Mouse (Mus musculus) cerebral cortex, adult 2 months (tissue): Measurements from ENCODE around the gene Tbc1d8.

ENCODE experiments used
- WGBS: fragments of 180-500 bp; shearing (Covaris S2); methylation state at CpG from one replicate; pipeline ENCODE4 v1.1.7; 2018; 5-methylcytosine and 5-hydroxymethylcytosine counted together

Tbc1d8 gene

DNA sequence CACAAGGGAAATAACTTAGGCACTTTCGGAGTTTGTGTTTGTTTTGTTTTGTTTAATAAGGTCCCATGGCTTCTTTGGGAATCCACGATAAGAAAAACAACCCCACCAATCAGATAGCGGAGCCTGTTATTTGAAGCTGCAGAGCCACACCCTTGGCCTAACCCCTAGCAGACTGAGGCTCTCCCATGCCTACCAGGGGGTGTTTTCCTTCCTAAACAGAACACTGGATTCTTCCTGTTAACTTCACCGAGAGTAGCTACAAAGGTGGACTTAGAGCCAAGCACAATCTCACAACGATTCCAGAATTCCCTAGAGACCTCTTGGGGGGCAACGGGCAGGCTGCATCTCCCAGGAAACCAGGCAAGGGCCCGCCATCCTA, 116.1 kb downstream of the Tbc1d8 start:
- 70% methylated on average over 7 of the region's 7 CpGs for WGBS

DNA sequence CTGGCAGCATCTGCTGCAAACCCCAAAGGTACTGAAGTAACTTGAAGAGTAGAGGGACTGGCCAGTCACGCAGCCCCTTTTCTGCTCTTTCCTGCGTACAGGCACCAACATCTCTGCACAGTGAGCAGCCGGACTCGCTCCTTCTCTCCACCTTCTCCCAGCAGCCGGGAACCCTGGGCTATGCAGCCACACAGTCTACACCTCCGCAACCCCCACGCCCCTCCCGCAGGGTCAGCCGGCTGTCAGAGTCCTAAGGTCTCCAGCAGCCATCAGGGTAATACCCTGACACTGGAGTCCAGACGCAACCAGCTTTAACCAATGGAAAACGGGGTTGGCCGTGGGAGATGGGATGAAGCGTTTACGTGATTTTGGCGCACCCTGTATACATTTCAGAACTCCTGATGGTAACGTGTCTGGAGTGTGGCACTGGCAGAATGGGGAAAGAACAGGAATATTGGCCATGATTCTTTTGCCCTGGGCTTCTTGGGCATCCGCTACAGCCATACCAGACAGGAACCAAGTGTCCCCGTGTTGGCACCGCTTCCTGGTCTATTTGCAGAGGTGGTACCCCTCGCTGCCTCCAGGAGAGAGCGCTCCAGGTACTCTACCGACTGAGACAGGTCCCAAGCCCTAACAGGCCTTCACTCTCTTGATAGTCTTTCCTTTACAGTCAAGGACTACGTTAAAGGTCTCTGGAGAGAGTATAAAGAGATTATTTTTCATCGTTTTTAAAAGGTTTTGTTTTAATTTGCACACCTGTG, 116.6 kb downstream of the Tbc1d8 start:
- 53% methylated on average over 24 of the region's 24 CpGs for WGBS

DNA sequence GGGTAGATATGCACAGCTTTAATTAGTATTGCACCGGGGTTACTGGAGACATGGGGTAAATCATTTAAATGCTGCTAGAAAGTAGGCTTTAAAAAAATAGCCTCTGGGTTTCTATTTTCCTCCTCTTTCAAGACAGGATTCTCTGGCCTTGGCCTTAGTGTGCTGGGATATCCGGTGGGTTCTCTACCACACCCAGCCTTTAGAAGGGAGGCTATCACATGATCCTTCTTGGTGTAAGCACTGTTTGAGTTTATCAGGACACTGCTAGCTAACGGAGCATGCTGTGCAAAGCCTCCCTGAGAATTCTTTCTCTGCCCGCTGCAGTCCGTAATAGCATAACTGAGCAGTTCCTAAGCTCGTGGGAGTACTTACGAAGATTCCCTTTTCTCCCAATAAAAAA, 129.1 kb downstream of the Tbc1d8 start:
- WGBS = 52% methylated on average over 7 of the region's 7 CpGs

DNA sequence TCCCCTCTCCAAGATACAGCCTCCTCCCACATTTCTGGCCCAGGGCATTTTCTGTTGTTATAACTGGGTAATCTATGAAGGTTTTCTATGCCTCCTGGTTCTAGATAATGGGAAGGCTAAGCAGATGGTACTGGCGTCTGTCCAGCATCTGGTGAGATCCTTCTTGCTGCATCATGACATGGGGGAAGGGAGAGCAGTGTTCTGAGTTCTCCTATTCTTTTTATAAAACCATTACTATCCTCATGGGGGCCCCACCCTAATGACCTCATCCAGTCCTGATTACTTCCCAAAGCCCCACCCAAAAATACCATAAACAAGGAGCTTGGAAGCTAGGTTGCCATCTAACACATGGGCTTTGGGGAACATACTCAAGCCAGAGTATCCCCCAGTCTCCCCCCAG, 129.6 kb downstream of the Tbc1d8 start:
- 40% methylated on average over 1 of the region's 1 CpGs for WGBS

DNA sequence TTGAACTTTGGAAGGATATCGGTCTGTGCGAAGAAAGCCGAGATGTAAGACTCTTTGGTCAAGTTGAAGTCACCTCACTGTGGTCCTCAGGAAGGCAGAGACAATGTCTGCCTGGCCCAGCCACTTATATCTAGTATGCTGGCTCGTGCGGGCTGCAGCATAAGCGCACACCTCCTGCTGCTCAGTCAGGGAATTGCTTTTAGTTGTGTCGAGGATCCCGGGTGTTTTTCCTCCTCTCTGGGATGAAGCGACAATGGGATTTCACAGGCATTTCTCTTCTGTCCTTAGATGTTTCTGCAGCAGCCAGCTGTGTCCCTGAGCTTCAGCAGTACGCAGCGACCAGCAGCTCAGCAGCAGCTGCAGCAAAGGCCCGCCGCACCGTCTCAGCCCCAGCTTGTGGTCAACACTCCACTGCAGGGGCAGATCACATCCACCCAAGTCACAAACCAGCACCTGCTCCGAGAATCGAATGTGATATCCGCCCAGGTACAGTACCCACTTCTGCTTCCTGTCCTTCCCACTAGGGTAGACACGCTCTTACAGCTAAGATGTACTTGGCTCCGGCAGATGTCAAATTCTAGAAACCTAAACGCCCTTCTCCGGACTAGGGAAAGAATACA, 133.5 kb downstream of the Tbc1d8 start:
- WGBS = 64% methylated on average over 21 of the region's 21 CpGs

DNA sequence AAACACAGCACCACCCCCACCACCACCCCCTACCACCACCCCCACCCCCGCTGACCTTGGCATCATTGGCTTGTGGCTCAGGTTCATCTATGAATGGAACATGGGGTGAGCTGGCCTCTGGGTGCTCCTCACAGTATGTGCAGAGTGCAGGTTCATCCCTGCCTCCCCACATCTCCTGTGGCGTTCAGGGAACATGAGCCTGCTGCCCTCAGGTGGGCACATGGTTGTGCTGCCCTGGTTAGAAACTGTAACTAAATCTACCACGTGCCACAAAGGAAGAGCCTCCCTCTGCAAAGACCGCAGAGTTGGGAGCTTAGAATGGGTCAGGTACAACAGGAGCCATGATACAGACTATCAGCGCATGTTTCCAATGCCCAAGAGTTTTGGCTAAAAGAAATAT, 135.3 kb downstream of the Tbc1d8 start:
- 81% methylated on average over 5 of the region's 5 CpGs for whole genome bisulfite sequencing

DNA sequence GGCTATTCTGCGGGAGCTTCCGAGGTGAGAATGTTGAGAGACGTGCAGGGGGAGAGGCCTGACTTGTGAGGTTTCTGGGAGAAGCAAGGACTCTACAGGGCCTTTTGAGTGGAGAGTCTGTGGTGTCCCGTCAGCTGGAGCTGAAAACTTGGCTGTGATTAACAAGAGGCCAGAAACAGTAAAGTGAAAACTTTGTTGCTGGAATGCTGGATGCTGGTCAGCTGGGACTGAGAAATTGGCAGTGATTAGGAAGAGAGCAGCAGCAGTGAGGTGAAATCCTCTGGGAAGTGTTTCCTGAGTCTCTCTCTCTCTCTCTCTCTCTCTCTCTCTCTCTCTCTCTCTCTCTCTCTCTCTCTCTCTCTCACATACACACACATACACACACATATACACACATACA, 136.7 kb downstream of the Tbc1d8 start:
- WGBS = 66% methylated on average over 4 of the region's 4 CpGs

DNA sequence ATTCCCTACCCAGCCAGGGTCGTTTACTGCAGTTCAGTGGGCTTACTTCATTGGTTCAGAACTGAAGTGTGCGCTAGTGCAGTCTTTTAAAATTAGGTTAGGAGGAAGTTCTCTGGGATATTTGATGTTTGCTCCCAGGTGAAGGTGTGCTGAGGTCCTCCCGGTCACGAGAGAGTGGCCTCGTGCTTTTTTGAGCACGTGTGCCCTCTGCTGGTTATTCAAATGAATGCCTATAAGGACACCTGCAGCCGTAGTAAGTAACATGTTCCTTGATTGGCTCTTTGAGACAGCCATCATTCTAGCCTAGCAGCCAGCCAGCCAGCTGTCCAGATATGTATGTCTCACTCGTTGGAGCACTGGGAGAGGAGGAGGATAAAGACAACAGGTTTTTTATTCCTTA, 137.9 kb downstream of the Tbc1d8 start:
- WGBS = 19% methylated on average over 8 of the region's 8 CpGs

DNA sequence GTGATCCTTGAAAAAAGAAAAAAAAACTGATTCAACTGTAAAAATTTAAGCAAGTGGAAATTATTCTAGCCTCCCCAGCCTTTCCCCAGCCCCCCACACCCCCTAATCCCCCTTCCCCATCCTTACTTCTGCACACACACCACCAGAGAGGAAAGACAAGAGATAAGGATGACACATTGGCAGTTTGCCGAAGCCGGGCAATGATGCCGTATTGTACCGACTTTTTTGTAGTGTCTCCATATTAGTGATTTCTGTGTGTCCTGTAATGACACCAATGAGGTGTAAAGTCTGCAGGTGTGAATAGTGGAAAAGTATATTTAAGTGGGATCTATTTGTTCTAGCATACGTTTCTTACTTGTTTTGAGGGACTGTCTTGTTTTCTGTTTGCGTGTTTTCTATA, 138.4 kb downstream of the Tbc1d8 start:
- WGBS = 73% methylated on average over 6 of the region's 6 CpGs

DNA sequence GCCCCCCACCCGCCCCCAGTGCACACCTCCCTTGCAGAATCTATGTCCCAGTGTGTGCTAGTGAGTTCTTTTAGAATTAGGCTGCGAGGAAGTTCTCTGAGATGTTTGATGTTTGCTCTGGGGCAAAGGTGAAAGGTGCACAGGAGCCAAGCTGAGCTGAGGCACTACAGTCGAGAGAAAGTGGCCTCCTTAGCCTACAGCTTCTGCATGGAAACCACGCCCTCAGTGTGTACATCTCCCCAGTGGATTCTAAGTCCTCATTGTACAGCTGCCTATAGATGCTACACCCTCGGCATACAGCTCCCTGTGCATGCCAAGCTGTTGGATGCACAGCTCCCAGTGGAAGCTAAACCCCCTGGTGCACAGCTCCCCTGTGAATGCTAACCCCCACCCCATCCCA, 139.1 kb downstream of the Tbc1d8 start:
- WGBS = 38% methylated on average over 5 of the region's 5 CpGs

DNA sequence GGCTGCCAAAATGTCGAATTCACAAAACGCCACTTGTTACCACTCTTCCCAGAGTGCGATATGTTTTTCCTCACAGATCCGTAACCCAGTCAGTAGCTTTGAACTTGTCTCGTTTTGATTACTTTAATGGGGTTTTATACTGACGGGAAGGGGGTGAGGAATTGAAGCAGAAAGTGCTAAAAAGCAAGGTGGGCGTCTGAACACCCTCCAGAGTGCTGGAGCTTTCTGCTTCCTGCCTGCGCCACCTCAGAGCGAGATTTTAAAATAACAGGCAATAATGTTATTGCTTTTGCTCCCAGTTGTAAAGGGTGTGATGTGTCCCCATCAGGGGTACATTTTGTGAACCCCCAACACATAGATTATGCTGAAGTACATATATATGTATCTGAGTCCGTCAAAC, 139.7 kb downstream of the Tbc1d8 start:
- WGBS = 42% methylated on average over 10 of the region's 10 CpGs

DNA sequence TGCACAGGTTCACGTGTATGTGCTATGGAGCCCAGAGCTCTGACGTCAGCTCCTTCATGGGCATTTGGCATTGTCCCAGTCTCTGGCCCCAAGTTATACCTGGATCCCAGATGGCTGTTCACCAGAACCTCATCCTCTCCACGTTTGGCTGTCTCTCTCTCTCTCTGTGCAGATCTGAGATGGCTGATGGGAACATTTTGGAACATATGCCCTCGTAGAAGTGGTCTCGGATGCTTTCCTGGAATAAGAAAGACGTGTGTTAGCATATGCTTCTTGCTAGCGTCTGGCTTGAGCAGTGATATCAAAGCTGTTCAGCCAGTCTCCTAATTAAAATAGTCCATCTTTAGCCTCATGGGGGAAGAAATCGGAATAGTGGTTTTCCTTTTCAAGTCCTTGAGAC, 141.8 kb downstream of the Tbc1d8 start:
- WGBS = 52% methylated on average over 8 of the region's 8 CpGs

DNA sequence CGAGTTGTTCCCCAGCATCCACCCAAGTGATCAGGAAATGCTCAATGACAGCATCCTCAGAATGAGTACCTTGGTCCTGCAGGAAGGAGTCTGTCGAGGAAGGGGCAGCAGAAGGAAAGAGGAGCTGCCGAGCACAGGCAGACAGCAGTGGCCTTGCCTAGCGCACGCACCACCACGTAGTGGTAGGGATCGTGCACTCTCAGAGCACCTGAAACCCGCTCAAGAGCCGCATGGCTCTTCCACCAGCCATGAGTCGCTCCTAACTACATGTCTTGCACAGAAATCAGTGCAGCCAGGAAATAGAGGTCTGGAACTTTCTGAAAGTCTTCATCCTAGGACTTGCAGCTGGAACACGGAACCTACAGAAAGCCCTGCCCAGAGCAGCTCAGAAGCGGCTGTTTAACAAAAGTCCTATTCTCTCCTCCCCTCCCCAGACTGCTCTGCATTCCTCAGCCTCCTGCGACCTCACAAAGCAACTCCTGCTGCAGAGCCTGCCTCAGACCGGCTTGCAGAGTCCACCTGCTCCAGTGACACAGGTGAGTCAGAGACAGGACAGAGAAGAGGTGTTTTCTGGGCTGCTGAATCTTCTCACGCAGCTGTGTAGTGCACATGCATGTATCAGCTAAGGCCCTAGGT, 142.9 kb downstream of the Tbc1d8 start:
- WGBS = 54% methylated on average over 15 of the region's 15 CpGs

DNA sequence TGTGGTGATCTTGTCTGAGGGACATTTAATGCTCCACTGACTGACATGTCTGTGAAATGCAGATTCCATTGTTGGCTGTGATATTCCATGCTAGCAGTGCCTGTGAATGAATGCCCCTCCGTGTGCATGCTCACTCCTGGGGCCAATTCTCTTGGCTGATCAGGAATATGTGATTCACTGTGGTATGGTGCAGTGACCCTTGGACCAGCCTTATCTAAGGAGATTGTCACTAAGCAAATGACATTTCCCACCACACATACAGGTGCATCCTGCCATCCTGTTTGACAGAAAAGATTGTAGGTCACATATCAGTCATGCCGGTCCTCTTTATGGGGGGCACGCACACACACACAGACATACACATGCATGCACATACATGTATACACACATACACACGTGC, 146.1 kb downstream of the Tbc1d8 start:
- WGBS = 90% methylated on average over 4 of the region's 4 CpGs

DNA sequence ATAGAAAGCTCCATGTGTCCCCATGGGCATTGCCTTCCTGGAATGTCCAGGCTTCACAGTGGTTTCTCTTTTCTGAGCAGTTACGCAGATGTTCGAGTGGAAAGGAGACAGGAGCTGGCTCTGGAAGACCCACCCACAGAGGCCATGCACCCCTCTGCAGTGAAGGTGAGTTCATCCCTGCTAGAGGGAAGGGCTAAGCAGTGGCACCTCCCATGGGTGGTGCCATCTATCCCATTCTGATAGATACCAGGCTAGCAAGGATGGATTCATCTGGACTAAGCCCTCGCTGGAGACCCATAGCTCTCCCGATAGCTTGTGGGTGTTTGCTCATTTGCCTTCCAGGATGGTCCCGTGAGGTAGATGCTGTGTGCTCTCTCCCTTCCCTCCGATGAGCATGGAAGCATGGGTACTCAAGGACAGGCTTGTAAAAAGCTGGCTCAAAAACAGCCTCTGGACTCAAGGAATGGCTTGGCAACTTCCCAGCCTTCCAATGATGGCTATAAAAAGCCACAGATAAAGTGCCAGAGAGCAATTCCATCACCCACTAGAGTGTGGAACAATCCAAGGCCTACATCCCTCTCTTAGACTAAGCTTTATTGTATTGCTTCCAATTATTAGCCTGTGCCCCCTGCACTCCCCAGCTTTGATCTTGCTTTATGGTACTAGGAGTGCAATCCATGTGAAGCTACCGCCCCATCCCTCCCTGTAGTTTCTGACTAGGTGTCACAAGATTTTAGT, 147.5 kb downstream of the Tbc1d8 start:
- WGBS = 74% methylated on average over 7 of the region's 7 CpGs

DNA sequence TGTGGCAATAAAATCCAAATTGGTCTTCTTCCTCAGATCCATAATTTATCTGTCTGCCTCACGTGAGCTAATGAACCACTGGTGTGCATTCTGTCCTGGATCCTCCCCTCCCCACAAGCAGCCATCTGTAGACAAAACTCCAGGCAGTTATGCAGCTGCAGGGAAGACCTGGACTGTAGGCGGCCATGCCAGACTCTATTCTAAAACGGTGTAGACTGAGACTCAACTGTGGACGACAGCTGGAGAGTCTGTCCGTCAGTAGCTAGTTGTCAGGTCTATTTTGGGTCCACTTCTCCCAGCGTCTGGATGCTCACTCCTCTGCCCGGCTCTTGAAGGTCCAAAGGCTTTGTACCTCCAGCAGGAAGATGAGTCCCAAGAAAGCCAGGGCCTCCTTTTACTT, 151.0 kb downstream of the Tbc1d8 start:
- 48% methylated on average over 7 of the region's 7 CpGs for WGBS

DNA sequence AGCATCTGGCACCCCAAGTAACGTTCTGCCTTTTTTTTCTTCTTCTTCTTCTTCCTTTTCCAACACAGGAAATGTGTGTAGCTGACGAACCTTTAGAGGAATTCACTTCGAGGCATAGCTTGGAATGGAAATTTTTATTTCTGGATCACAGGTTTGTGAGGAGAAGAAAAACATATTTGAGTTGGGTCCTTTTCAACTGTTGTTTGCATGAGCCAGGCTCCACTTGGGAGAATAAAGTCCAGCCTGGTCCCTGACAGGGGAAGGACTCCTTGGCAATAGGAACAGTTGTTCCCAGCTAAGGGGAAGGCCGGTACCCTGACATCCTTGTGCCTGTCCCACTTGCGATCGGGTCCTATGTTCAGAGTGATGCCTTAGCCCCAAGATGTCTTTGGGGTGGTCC, 153.3 kb downstream of the Tbc1d8 start:
- 73% methylated on average over 6 of the region's 6 CpGs for WGBS

DNA sequence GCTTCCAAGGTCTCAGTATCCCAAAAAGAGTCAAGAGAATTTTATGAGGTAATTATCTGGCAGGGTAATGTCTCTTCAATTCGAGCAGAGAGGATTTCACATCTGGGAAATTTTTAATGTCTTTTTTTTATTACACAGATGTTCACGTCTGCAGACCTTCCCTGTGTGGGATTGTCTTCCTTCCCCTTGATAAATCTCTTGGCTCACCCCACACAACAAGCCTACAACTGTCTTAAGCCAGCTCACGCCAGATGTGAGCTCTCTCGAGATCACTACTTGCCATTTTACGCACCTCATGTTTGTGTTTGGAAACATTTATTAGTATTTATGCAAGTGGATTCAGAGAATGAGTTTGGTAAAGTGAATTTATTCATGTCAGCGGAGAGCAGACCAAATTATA, 156.6 kb downstream of the Tbc1d8 start:
- 78% methylated on average over 6 of the region's 6 CpGs for WGBS
